Mouse (Mus musculus) adrenal gland, adult 2 months (tissue): Measurements from ENCODE around the gene Nxn. TPM values are rescaled to one million over a fixed set of nuclear protein-coding genes. Genes with fewer than 3 reads are reported as not detected.

Experiments used
- DNase-seq: peaks from one replicate; pipeline ENCODE4 v3.0.0; 2021
- polyA plus RNA-seq: library from polyadenylated mRNA; depleted of rRNA; stranded (reverse); fragments of >200 nt; gene quantifications from 2 replicates; pipeline ENCODE4 v1.2.3, GENCODE M21; 2012
- total RNA-seq, 2 experiments: library from RNA; stranded (reverse); gene quantifications; 2 replicates each; pipeline ENCODE4 v1.2.3; 2021

The Nxn gene
- total and polyA plus RNA-seq, 3 experiments = 21.5 to 31.6 (median 28.9) TPM

DNA sequence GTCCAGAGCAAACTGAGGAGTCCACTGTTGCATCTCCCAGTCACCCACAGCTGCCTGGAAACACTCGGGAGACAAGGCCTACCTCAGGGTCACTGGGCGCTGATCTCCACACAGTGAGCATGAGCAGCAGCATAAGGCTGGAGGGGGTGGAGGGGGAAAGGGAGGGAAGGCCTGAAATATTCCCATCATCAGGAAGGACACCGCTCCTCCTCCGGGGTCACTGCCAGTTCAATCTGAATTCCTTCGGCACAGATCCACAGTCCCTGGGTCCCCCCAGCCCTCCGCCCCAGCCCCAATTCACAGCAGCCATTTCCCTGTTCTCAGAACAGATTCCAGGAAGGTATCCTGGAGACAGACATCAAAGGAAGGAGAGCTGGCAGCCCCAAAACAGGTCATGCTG, 35.8 kb downstream of the Nxn start:
- DNase-seq = peak; percentile 75

DNA sequence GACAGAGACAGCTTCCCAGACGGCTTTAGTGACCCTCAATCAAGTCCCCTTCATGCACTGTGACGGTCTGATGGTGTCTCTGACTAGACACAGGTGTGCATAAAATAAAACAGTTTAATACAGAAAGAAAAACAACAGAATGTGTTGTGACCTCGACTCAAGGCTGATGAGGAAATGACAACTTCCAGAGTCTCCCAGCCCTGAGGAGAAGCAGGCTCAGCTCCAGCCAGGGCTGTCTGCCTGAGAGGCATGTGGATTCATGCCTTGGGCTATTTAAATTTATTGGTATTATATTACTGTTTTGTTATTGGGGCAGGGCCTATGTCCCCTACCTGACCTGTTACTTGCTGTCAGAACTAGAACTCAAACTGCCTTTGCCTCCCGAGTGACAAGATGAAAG, 37.5 kb downstream of the Nxn start:
- peak; percentile 62 for DNase-seq

DNA sequence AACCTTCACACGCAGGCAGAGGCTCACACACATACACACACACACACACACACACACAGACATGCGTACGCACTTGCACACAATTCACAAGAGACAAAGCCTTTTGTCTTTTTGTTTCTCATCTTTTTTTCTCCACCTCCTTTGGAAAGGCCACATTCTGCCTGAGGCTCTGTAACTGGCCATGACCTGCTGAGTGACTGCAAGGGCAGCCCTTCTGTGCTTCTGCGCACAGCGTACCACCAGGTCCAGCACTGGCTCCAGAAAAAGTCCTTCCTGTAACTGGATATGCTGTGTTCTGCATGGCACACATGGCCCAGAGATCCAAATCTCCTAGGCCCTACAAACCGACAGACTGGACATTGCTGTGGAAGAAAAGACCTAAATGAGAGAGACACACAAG, 38.7 kb downstream of the Nxn start:
- peak; percentile 48 for DNase-seq

DNA sequence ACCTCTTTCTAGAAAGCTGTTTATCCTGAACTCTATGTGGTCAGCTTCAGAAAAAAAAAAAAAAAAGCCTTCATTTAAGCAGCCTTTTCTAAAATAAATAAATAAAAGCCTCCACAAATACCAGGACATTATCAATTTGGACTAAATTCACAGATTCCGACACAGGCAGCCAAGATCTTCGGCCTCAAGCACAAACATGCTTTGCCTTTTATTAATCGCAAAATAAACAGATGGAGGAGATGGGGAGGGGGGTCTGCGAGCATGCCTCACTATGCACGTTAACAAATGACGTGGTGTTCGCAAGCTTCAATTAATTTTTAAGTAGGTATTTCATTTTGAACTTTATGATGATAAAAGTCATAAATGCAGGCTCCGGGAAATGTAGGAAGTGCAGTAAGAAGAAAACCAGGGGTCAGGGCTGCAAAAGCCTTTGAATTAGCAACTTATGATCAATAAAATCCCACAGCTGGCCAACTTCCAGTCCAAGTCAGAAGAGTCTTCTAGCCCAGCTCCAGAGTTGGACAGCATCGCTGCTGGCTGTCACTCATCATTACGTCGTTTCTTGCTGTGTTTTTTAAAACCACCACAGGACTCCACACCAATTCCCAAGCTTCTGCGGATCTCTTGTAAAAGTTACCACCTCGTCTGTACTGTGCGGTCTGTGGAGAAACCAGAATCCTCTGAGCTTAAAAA, 40.2 kb downstream of the Nxn start:
- no peak for DNase-seq

DNA sequence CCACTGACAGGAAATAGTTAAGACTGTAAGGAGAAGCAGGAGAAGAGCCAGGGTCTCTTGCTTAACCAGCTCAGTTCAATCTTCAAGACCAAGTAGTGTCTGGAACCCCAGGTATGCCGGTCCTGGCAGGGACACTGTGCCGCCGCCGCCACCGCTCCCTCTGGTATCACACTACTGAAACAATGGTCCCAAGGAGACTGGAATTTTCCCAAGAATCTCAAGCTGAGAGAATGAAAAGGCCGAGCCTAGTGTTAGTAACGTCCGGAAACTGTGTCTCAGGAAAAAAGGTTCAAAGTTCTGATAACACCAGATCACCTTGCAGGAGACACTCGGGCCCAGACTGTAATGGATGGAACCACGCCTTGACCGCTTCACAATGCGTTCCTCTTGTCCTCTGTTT, 41.5 kb downstream of the Nxn start:
- DNase-seq = no peak

DNA sequence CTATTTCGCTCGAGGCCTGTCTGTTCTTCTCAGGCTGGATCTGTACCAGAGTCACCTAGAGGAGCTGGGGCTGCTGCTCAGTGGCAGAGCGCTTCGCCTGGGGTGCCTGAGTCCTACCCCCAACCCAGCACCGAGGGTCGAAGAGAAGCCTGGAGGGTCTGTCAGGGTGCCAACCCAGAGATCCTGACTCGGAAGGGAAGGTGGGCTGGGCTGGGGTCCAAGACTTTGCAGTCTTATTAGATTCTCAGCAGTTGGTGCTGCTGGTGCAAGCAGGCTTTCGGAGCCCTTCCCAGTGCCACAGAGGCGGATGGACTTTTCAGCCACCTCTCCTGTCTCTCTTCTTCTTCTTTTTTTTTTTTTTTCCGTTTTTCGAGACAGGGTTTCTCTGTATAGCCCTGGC, 42.8 kb downstream of the Nxn start:
- DNase-seq = no peak

DNA sequence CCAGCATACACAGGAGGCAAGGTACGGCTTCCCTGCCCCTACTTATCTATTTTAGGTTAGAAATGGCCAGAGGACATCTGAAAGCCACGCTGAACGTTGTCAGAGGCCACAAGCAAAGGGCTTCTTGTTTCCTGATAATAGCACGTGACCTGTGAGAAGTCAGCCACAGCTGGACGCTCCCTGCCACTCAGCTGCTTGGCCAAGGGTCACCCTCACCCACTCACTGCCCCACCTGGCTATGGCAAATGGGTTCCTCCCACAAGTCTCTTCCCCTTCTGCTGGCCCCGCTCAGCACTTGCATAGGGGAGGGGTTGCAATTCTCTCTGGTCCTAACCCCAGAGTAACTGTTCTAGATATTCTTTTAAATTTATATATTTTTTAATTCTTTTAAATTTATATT, 43.5 kb downstream of the Nxn start:
- no peak for DNase-seq

DNA sequence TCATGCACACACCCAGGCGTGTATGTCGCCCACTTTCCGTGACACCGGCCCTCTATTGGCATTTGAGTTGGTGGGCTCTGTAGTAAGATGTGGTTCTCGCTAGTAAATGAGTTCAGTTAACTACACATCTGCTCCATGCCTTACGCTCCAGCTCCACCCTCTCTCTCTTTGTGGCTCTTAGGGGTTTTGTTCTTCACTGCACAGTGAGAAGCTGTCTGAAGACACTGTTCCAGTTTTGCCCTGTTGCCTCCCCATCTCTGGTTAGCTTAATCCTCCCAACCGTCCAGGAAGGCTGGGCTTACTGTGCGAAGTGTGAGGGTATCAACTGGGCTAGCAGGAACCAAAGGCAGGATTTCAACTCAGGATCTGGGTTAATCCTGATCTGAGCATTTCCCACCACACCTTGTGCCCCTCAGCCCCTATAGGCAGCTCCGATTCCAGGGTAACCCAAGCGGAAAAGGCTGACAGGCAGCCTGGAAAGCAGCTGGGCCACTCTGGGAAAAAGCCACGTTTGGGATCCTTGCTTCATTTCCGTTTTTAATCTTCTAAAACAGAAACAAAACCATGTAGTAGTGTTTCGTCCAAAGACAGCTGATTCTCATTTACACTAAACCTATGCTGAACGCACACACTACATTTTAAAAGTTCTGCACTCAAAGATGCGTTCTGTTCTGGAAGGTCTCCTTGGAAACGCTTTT, 45.9 kb downstream of the Nxn start:
- no peak for DNase-seq

DNA sequence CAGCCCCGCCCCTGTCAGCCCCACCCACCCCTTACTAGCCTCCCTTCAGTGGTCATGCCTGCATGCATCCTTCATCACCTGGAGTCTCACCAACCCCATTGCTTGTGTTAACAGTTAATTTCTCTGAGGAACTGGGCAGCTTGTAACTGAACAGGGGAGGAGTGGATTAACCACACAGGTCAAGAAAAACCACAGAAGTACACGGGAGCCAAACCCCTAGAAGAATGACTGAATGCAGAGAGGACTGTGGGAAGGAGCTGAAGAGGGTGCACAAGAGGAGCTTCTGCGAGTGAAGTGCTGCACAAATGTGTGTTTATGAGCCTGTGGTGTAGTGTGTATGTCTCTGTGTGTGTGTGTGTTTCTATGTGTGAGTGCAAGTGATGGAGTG, 47.3 kb downstream of the Nxn start:
- no peak for DNase-seq

DNA sequence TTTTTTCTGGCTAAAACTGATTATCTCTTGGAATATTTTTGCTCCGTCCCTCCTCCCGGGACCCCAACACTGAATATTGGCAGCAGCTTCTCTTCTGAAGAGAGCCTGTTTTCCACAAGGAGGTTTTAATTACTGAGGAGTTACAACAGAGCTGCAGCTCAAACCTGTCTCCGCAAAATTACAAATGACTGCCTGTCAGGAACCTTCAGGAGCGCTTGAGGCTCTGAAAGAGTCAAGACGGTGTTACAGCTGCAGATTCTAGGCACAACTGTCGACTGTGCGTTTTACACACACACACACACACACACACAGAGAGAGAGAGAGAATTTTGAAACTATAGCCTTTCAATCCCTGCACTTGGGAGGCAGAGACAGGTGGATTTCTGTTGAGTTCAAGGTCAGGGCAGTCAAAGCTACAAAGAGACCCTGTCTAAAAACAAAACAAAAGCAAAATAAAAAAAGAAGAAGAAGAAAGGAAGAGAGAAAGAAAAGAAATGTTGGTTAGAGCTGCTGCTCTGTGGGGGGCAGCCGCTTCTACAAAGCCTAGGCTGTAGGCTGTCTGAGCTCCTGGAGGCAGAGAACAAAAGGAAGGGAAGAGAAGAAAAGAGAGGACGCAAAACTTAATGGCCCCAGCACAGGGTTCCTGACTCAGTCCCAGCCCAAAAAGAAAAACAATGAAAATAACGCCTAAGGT, 47.9 kb downstream of the Nxn start:
- no peak for DNase-seq

DNA sequence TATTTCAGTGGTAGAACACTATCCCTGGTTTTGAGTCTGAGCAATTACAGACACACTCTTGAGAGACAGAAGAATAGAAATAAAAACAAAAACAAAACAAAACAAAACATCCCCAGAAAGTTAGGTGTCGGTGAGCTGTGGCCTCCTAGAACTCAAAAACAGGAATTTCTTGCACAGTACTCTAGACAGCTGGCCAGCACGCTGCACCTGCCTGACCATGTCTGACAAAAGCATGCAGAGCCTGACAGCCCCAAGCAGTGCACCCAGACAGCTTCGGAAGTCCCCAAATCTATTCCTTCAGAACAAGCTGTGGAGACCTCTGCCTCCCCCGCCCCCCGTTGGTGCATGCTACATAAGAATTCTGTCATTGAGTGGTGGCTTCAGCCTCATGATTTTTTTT, 49.1 kb downstream of the Nxn start:
- DNase-seq = no peak

DNA sequence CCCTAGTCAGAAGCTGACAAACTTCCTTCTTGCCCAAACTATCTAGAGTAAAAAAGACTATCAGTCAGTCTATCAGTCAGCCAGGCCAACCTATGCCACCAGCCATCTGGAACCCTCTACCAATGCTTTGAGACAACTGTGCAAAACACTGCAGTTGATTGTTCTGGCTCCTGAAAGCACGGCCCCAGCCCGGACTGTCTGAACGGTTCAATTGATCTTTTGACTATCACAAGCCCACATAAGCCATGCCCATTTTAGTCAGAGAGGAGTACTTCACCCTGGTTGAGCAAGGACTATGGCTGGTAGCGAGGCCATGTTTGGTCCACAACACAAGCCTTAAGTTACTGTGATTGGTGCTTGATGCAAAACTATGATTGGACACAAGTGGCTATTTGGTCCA, 51.4 kb downstream of the Nxn start:
- DNase-seq = no peak

DNA sequence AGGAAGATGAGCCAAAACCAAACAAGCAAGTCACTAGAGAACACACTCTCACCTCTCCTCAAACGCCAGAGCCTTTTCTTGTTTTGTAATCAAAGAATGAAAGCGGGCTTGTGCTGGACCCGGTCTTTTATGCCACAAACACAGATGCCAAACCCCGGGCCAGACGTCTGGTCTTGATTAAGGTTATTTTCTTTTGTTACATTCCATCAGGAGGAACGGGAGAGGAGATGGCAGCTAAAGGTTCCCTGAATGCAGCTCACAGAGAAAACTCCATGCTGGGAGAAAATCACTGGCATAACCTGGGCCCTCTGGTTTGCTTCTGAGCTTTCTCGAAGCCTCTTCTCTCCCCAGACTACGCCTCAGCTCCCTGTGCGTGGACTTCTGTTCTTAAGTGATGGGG, 55.9 kb downstream of the Nxn start:
- no peak for DNase-seq

DNA sequence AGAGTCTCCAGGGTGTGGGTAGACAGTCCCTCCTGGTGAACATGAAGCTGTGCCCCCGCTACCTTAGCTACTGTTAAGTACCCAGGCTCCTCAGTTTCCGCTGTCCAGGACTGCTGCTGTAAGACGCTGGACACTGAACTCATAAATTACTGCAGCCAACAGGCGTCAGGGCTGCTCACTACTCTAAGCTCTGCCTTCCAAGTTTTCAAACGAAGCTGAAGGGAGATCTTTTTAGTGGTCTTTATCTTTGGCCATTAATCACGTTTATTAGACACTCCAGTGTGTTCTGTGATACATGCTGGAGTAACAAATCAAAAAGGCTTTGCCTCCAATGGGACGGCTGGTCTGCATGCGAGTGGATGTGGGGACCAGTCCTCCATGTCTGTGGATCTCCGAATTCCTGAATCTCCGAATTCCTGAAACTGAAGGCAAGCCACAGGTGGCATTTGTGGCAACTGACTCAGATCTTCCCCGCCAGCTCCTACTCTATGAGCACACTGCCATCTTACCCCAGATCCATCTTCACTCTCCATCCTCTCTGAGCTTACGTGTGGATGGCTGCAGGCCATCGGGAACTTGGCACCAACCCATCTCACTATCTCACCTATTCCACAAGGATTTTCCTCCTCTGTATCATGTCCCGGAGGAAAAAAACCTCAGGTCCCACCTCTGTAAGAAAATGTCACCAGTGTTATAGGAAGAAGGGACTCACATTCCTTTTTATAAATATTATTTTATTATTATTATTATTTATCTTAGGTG, 56.9 kb downstream of the Nxn start:
- no peak for DNase-seq

DNA sequence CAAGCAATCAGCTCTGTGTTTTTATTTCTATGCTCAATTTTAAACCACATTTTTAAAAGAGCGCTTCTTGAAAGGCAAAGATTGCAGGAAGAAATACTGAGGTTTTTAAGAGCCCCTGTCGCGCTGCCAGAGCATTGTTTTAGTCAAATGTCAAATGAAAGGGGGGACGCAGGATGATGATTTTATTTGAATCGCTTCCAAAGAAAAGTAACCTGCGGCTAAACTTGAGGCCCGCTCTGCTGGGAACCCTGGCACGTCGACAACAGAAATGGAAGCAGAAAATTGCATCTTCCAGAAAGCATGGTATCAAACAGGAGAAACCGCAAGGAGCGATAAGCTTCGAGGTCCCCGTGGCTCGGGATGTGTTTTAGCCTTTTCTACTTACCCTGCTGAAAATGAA, 57.8 kb downstream of the Nxn start:
- no peak for DNase-seq

DNA sequence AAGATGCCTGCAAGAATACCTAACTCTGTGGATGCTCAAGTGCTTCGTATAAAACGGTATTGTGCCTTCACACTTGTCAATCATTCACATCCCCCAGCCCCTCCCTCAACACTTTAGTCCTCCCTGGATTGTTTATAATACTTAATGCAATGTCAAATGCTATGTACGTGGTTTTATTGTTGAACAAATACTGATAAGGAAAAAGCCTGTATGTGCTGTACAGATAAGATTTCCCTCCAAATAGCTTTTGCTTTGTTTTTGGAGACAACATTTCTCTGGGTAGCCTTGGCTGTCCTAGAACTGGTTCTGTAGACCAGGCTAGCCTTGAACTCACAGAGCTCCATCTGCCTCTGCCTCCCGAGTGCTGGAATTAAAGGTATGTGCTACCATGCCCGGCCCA, 59.1 kb downstream of the Nxn start:
- no peak for DNase-seq

DNA sequence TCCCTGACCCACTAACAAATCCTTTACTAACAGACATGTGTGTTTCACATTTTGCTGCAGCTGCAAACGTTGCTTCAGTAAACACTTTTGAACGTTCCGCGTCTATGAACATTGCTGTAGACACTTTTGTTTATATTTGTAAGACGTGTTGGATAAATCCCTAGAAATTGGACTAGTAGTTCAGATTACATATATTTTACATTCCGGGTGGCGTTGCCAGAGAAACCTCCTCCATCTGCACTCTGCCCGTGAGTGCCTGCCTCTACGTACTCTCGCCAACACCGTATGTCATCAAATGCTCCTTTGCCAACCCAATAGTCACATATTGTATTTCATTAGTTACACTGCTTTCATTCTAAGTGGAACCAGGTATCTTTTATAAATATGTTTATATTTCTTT, 59.8 kb downstream of the Nxn start:
- DNase-seq = no peak

DNA sequence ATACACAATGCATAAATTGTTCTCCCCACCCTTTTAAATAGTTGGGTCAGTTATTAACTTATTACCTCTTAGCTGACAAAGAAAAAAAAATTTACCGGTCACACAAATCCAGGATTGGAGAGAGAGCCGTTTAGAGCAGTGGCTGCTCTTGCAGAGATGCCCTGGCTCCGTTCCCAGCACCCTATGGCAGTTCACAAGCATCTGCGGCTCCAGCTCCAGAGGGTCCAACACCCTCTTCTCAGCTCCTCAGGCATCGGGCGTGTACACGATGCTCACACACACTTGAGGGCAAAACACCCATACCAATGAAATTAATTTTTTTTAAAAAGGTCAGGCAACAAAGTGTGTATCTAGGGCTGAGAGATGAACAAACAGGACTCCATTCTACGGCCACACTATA, 60.3 kb downstream of the Nxn start:
- DNase-seq = no peak

DNA sequence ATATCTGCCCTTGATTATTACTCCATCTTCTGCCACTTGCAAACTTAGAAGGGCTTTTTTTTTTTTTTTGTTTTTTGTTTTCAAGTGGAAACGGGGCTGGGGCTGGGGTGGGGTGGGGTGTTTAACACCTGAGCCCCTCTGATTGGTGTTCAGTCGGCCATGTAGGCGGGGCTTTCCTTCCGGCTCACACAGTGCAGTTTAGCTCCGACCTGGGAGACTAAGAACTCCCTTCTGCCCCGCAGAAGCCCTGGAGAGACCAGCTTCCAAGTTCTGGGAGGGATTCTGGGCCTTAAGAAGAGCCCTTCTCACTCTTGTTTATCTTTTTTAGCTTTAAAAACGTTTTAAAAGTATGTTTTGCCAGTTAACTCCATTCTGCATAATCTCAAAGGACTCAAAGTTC, 61.2 kb downstream of the Nxn start:
- DNase-seq = no peak

DNA sequence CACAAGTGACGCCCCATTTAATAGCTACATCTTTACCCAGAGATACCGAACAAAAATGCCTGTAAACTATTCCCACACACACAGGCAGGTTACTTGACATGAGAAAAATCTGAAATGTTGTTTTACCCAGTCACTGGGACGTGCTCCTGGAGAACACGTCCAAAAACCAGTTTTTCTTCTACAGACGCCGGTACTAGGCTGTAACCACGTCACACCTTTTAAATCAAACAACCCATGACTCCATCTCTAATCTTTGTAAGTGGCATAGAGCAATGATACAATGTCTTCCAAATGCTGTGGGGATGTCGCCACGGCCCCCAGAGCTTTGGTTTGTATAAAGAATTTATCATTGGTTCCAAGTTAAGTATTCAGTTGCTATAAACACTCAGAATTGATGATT, 61.7 kb downstream of the Nxn start:
- DNase-seq = no peak

DNA sequence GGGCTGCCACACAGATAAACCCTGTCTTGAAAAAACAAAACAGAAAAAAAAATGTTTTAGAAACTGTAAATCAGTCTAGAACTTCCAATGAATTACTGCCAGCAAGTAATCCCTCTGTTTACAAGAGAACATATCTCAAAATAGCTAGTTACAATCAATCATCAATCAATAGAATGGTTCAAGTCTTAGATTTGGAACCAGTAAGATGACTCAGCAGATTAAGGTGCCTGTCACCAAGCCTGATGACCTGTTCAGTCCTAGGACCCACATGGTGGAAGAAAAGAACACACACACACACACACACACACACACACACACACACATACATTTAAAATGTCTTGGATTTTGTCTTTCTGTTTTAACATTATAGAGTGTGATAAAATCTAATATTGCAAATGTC, 62.7 kb downstream of the Nxn start:
- DNase-seq = no peak

DNA sequence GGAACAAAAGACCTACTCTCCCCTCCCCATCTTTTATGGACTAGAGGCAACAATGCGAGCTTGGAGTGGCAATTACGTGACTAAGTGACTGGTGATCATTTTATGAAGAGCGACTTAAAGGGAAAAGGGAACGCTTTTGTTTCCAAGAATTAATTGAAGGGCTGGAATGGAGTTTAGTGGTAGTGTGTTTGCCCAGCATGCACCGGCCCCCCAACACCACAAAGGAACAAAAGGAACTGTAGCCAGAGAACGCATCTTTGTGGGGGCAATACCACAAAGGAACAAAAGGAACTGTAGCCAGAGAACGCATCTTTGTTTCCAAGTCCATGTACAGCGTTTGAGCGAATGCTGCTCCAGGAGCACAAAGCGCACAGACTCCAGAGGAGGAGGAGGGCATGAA, 64.0 kb downstream of the Nxn start:
- DNase-seq = no peak

DNA sequence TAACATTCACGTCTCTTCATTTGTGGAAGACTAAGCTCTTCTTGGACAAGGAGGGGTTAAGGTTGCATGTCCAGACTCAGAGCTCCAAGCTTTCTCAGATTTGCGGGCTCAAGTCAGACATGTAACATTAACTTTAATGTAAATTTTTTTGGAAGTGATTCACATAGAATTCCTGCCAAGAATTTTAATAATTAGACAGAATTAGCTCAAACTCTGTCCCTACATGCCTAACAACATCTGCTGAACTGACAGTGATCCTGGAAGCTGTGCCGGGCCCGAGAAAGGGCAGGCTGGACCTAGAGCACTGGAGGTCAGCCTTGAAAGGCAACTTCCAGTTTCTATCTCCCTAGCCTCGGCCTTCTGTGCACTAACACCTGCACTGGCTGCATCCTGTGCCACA, 66.7 kb downstream of the Nxn start:
- DNase-seq = no peak
